Mouse (Mus musculus) left cerebral cortex, postnatal 36 days (tissue): ENCODE measurements around the gene Gm5134. TPM values are rescaled to one million over a fixed set of nuclear protein-coding genes. Genes with fewer than 3 reads are reported as not detected.

Source experiments
- DNase-seq, 2 experiments: peaks; one replicate each; pipeline ENCODE4 v3.0.0; 2021 to 2022; ENCODE audit warnings: low spot score in 2 of 2, mixed read lengths in 1 of 2
- intact Hi-C: fragments of 180-260 bp; cut with DNase I; formaldehyde crosslinking; loops from one replicate; pipeline ENCODE4 v1.15.1; 2025
- total RNA-seq, 2 experiments: library from RNA; stranded (reverse); gene quantifications; 2 replicates each; pipeline ENCODE4 v1.2.3; 2021

Gm5134 gene
- total RNA-seq, 2 experiments from 2014 or later: not detected

DNA sequence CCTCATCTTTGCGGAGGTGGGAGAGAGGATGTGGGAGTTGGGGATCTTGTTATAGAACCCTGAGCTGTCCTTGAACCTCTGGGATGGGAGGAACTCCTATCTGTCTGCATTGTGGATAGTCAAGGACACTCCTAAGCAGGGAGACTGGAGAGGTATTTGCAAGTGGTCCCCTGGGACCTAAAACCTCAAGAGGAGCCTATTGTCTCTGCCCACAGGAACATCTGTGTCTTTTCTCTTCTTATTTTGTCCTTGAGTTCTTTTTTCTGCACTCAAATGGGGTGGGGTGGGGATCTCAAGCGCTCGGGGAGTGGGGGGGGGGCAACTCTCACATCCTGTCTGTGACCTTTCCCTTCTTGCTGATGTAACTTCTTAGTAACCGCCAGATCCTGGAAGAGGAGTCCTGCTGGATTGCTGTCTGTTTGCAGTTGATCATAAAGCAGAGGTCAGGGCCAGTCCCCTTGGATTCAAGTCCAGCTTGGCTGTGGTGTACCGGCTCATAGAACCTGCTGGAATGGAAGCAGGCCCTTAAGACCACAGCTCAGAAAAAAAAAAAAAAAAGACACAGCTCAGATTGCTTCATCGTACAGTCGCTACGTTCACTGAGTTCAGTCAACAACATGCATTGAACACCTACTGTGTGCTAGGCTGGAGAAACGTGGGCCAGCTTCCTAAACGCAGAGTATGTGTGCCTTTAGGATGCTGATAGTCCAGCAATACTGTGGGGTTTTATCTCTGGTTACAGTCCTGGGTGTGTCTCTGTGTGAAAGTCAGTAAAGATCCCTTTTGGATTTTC is 16.3 kb upstream of the Gm5134 start:
- intact Hi-C loops: loop anchor here (5.0 kb wide), 1 partner anchor 41 kb away; no protein-coding TSS in a partner anchor

DNA sequence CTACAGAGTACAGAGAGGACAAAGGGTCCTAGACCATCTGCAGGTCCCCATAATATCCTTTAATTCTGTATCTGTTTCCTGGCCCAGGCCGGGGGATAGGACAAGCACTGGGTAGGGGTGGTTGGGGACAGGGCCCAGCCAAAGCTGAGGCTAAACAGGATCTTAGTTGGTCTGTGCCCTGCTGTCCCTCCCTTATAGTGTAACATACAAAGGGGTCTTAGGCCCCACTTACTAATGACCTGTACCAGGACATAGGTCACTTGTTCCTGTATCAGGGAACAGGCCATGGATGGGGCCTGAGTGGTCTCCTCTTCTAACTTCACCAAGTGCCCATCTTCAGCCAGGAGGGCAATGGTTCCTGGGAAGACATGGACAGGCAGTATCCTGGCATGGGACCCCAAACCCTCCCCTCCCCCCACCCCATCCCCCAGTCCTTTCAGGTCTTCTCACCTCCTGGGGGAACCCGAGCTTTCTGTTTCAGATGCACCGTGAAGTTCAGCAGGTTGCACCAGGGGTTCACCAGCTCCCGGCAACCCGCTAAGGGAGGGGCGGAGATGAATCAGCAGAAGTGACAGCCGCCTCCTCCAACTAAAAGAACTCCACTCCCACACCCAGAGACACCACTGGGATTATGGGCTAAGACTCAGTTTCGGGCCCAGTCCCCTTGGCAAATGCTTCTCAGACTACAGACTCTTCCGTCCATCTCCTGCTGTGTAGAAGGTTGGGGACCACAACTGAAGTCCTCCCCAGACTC is 14.7 kb upstream of the Gm5134 start:
- peak in 1 of 2 experiments; percentile 25 for DNase-seq
- intact Hi-C loops: loop anchor here (5.0 kb wide), 1 partner anchor 42 kb away; no protein-coding TSS in a partner anchor

More for the DNA sequence above, 16.3 kb upstream of the Gm5134 start:
- no peak for DNase-seq

GRCm38 (mm10) chr10:75940520-75940919 is 13.8 kb upstream of the Gm5134 start, which contains the start of gene Gm867:
Gene Gm867 (minus strand): TSS chr10:75940672.
- no peak for DNase-seq
- intact Hi-C loops: no loop called here

DNA sequence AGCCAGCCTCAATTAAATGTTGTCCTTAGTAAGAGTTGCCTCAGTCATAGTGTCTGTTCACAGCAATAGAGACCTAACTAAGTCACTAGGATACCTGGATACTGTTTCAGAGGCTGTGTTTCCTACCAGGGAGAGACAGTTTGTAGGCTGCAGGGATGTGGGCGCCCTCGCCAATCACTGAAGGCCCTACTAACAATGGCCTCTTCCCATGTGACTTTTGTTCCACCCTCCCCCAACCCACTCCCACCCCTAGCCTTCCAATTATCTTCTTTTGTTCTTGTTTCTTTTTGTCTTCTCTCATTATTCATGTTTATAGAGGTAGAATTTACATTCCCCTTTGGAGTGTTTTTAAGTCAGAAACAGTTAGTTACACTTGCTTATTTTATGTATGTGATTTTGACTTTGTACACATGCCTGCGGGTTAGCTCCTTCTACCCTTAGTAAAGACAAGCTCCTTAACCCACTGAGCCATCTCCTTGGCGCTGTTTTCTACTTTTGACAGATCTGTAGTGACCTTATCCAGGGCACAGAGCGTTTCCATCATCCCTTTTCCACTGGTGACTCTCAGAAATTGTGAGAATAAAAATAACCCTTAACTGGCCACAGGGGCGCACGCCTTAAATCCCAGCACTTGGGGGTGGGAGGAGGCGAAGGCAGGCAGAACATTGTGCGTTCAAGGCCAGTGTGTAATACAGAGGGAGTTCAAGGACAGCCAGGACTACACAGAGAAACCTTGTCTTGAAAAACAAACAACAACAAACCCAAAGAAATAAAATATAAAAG is 13.1 kb upstream of the Gm5134 start:
- intact Hi-C loops: no loop called here

GRCm38 (mm10) chr10:75942736-75943477 is 11.4 kb upstream of the Gm5134 start, which contains the start of gene Vpreb3:
Gene Vpreb3 (plus strand): TSS chr10:75943057.
- intact Hi-C loops: no loop called here
- DNase-seq: no peak

More for the DNA sequence above, 13.1 kb upstream of the Gm5134 start:
- no peak for DNase-seq

- DNase-seq: no peak
- intact Hi-C loops: no loop called here
These were observed 10.1 kb upstream of the Gm5134 start for GRCm38 (mm10) chr10:75944066-75944772.

GRCm38 (mm10) chr10:75945213-75945612 is 9.1 kb upstream of the Gm5134 start:
- intact Hi-C loops: no loop called here

GRCm38 (mm10) chr10:75945896-75946295 is 8.4 kb upstream of the Gm5134 start:
- intact Hi-C loops: no loop called here
- DNase-seq: no peak

More at GRCm38 (mm10) chr10:75945213-75945612, 9.1 kb upstream of the Gm5134 start:
- DNase-seq: no peak

- DNase-seq: no peak
- intact Hi-C loops: no loop called here
These were observed 6.2 kb upstream of the Gm5134 start for GRCm38 (mm10) chr10:75948079-75948478.

DNA sequence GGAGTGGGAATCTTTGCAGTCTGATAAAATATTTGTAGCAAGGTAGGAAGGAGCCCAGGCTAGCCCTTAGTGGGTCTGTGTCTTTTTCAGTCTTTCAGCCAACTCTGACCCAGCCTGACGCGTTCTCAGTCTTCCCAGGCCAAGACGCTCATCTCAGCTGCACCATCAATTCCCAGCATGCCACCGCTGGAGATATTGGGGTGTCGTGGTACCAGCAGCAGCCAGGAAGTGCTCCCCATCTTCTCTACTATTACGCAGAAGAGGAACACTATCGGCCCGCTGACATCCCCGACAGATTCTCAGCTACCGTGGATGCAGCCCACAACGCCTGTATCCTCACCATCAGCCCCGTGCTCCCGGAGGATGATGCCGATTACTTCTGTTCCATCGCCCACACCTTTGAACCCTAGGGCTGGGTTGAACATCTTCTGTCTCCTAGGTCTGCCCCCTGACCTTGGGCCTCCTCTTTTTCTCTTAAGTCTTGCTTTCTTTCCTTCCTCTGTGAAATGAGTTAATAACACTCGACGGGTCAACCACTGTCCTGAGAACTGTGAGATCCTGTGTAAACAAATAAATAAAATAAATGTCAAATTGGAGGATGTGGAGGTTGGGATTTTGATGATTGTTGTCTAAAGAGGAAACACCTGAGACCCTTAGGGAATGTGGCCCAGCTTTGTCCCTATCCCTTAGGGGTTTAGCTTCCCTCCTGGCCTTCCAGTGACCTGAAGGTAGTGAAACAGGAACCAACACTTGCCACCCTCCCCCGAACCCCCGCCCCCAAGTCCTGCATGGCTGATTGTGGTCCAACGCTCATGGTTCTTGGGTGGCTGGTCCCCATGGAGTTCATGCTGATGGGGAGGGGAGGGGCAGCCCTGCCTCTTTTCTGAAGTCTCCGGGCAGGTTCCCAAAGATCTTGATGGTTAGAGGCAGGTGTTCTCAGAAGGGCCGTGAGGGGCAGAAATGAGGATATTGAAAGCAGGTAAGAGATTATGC is 5.0 kb upstream of the Gm5134 start:
- intact Hi-C loops: loop anchor here (2.0 to 10.0 kb wide), 2 partner anchors 205 to 365 kb away; partner anchors contain the start of gene Ggt5
- DNase-seq: no peak

GRCm38 (mm10) chr10:75950791-75951210 is 3.5 kb upstream of the Gm5134 start:
- no peak for DNase-seq
- intact Hi-C loops: loop anchor here (1.0 to 10.0 kb wide), 4 partner anchors 54 to 366 kb away; partner anchors contain the start of gene Ggt5

DNA sequence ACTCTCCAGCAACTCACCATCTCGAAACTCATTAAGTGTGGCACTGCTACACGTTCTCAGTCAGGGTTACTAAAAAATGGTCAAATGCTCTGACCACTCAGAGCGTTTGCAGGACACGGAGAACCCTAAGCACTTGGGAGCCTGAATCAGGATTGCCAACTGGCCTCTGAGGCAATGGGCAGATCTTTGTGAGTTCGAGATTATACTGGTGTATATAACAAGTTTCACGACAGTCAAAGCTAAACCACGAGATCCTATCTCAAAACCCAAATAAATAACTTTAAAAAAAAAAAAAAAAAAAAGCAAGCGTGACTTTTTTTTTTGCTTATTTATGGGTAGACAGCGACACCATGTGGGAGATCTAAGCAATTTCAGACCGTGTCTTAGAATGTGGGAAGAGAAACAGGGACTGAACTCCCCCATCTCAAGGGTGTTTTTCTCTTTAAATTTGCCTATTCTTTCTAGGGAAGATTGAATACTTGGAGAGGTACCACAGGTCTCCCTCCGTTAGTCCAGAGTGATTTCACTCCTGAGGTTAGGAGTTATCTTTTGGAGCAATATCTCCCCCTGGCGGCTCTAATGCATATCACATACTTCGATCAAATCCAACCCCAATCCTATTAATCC is 2.8 kb upstream of the Gm5134 start:
- no peak for DNase-seq
- intact Hi-C loops: loop anchor here (1.0 to 10.0 kb wide), 4 partner anchors 54 to 367 kb away; partner anchors contain the start of gene Ggt5

DNA sequence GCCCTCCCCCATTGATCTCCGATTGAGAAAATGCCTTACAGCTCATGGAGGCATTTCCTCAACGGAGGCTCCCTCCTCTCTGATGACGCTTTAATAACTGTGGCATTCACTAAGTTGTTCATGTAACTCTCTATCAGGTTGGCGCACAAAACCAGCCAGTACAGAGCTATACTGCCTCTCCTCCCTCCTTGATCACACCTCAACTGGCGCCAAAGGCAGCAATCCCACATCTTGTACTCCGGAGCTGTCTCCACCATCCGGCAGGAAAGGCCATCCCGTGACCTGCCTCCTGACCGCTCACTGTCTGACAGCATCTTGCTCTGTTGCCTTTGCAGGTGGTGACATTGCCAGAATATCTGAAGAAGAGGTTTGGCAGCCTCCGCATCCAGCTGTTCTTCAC is 19.5 kb downstream of the Gm5134 start:
- intact Hi-C loops: no loop called here
- DNase-seq: no peak

GRCm38 (mm10) chr10:75975216-75975615 is 20.9 kb downstream of the Gm5134 start:
- intact Hi-C loops: no loop called here
- DNase-seq: no peak

DNA sequence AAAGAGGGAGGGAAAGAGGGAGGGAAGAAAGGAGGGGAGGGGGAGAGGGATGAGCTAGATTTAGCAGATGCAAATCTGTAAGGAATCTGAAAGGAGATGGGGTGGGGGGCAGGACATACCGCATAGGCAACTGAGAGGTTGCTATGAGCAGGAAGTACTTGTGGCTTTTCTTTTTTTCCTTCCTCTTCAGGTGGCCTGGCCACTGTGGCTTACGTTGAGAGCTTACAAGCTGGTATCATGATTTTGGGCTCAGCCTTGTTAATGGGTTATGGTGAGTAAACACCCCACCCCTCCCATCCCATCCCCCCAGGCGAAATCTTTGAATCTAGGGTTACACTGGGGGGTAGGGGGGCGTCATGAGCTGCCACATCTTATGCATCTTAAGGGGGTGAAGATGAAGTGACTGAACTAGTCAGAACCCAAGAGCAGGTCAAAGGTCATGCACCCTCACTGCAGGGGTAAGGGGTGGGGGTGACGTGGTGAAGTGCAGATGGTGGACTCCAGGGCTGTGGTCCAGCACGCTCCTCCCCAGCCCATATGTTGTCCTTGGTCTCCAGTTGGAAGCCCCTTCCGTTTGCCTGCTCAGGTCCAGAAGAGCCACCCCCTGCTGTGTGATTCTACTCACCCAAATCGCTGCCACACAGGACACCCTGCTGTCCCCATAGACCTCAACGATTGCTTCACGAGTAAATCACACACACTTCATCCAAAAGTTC is 24.0 kb downstream of the Gm5134 start:
- intact Hi-C loops: no loop called here
- no peak for DNase-seq

GRCm38 (mm10) chr10:75978835-75979157 is 24.5 kb downstream of the Gm5134 start:
- intact Hi-C loops: no loop called here

More at GRCm38 (mm10) chr10:75978835-75979157, 24.5 kb downstream of the Gm5134 start:
- no peak for DNase-seq
